Mouse (Mus musculus): ENCODE measurements around the gene Thada. TPM values are rescaled to one million over a fixed set of nuclear protein-coding genes. Genes with fewer than 3 reads are reported as not detected.

Thada gene
- 10 to 100 TPM; 15.0 to 17.3 (median 15.6) TPM for total RNA-seq (2022)

DNA sequence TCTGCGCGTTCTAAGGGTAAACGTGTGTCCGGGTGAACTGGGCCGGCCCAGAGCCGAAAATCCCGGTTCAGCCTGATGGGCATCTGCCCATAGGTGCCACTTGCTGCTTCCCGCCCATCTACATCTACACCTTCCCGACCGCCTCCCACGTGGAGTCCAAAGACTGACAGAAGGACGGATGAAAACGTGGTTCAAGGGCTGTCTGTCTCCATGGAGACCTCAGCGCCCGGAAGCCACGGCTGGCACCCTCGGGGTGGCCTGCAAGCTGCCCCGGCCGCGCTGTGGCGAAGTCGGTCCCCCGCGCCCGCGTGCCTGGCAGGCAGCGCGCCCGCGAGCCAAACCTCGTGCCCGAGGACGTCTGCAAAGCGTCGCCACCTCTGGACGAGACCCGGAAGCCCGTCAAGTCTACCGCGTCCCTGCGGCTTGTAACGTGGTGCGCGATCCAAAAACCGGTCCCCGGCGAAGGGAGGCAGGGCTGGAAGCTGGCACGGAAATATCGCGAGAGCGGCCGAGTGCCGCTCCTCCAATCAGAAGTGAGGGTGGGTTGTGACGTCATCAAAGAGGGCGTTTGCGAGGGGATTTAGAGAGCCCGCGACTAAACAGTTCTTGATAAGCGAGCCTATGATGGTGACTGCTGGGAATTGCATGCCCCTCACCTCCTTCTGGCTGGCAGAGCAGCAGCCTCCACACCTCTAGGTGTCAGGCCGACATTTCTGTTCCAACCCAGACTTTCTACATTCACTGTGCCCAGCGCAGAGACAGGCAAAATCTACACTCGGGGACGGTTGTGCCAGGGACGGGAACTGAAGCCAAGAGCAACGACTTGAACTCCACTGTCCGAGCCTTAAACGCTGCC is at the start of gene Thada:
Gene Thada (minus strand): TSS at position 453 of the 856 bp plus-strand sequence.
- DNase-seq (ENCODE audit: low spot score in 2 of 2), result peak; percentile 95 to 98

DNA sequence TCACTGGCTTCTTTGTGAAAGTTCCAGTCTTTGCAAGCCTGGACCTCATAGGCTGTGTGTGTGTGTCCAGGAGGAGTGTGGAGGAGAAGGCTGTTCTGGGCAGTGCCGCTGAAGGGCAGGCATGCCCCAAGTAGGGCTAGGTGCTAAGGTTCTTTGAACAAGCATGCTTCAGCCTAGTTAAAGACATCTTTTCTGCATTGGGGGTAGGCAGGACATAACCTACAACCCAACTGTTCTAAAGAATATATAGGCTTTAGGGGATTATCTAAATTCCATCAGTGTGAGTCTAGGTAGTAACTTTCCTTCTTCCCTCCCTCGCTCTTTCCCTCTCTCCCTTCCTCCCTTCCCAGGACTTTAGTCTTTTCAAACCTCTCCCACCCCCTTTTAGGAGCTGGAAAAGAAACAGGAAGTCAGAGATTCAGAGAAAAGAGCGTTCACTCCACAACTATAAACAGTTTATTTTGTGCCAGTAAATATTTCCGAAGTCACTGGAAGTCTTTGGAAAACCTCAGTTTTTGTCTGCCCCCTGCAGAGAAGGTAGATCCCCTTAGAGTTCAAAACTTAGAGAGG is 46.6 kb upstream of the Thada start:
- DNase-seq (ENCODE audit: low spot score in 2 of 2), result no peak

DNA sequence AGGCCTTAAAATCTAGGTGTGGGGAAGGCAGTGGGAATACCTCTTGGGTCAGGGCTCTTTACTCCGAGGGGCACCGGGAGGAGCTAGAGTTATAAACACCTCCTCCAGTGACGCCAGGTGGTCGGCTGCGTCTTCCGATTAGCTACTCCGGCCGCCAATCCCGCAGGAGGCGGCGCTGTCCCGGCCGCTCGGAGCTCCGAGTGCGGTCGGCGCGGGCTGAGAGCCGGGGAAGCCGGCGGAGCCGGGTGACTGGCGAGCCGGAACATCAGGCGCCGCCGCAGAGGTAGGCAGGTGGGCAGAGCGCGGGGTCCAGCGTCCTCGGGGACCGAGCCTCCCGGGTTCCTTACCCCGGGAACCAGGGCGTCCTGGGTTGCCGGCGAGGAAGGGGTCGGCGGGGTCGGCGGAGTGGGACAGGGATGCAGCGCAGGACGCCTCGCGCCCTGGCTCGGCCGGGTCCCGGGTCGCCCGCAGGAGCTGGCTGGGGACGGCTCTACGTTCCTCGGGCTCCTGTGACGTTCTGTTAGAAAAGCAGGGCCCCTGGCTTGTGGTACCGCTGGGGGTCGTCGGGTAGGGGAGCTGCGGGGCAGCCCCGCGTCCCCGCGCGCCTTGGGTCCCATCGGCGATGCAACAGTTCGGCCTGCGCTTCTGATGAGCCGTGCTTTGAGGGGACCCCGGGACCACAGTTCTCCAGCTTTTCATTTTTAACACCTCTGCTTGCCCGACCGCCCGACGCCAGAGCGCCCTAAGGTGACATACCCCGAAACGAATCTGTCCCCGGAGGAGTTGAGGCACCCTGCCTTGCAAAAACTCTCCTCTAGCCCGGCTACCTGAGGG is 45.9 kb upstream of the Thada start, which contains the start of gene Plekhh2:
Gene Plekhh2 (plus strand): TSS at position 214 of the 834 bp plus-strand sequence.
- DNase-seq (ENCODE audit: low spot score in 2 of 2), result peak; percentile 69 to 73

DNA sequence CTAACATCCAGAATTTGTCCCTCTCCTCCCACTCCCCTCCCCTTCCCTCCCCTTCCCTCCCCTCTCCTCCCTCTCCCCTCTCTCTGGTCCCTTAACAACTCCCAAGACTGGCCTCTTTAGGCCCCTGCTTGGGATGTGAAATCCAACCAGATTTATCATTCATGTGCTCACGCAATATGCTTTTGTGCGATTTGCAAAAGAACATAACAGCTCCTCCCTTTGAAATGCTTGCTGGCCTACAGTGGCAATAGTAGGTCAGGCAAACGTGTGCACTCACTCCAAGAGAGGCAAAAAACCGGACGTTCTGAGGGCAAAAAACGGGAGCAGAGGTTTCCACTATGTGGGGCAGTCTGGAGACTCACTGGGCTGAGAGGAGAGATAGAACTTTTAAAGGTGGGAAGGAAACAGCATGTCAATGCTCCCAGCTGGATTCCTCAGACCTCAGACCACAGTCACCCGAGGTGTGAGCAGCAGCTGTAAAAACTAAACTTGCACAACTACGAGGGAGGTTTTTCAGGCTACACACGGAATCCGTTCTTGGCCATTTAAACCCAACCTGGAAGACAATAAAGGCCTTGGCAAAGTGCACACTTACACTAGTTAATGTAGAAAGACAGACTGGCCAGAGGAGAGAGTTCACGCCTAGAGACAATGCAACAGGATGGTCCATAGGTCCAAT is 45.1 kb upstream of the Thada start:
- no peak for DNase-seq (ENCODE audit: low spot score in 2 of 2)

DNA sequence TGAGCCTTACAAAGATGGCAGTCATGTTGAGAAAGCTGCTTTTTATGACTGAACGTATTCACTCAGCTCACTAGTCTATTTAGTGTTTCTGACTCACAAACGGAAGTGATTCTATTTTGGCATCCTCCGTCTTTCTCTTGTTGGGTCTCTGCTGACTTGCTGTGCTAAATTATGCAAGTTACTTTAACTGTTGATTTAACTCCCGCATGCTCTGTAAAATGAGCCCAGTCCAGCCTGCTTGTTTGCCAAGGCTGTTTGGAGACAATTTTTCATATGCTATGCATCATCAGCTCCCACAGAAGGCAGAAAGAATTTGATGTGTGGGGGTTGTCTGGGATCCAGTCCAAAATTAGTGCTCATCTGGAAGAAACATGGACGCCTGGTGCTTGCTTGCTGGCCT is 44.4 kb upstream of the Thada start:
- DNase-seq (ENCODE audit: low spot score in 2 of 2), result peak in 1 of 2 experiments; percentile 82

DNA sequence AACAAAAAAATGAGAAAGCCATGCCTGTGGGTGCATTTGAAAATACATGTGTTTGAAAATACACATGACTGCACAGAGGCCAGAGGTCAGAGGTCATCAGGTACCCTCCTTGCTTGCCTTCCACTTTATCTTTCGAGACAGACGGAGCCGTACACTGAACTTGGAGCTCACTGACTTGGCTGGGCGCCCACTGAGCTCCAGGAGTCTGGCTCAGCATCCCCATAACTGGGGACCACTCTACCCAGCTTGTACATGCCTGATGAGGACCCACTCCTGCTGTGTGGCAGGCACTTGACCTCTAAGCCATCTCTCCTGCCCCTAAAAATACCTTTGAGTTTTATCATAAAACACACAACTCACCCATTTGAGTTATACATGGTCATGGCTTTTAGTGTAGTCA is 43.2 kb upstream of the Thada start:
- peak in 1 of 2 experiments; percentile 14 for DNase-seq (ENCODE audit: low spot score in 2 of 2)

DNA sequence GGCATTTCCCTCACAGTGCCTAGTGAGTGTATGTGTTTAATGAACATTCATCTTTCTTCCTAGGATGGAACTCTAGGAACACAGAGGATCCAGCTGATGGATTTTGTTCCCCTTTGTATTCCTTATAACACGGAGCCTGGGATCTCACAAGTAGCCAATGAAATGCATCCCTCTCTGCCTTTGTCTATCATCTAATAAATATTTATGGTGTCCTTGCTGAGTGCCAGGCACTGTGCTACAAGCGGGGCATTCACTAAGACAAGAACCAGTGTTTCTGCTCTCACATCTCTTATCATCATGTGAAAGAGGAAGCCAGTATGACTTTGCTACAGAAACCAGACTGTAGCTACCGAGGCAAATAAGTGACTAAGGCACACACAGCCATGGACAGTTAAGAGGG is 42.7 kb upstream of the Thada start:
- no peak for DNase-seq (ENCODE audit: low spot score in 2 of 2)

DNA sequence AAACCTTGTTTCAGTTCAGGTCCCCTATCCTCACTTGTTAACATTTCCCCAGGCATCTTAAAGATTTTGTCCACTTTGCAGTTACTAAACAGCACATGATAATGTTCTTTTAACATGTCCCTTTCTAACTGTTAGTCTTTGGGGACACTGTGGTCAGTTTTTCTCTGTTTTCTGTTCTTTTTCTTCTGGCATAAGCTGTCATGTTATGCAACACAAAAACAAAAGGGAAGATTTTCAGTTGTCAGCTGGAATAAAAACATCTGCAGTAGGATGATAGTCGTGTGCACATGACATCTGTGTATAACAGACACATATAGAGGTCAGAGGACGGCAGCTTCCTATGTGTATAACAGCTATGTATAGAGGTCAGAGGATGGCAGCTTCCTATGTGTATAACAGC is 39.9 kb upstream of the Thada start:
- no peak for DNase-seq (ENCODE audit: low spot score in 2 of 2)

DNA sequence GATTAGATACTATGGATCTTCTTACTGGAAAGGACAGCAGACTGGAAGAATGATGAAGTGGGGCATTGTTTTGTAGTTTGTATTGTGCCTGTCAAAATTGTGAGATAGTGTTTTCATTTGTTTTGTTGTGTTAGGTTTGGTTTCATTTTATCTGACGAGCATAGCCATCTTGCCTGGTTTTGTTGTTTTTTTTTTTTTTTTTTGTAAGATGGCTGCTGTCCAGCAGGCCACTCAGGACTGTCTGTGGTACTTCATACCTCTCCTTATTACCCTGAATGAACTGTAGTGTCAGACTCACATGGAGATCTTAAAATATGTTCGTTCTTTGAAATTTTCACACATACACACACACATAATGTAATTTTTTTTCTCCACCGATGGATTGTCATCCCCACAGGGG is 36.3 kb upstream of the Thada start:
- no peak for DNase-seq (ENCODE audit: low spot score in 2 of 2)

DNA sequence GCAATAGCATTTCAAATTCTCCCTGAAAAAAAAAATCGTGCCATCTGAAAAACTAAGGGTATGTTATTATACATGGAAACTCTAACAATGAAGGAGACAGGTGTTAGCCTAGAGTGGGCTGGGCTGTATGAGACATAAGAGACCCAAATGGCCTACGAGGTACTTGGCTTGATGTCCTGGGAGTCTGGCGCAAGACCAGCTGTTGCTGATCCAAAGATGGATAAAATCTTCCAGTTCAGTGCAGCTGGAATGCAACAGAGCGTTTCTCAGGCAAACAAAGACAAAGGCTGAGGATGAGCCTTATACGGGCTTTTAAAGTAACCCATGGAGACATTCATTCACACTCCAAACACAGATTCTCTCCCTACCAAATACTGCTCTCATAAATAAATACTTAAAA is 32.6 kb upstream of the Thada start:
- DNase-seq (ENCODE audit: low spot score in 2 of 2), result no peak

DNA sequence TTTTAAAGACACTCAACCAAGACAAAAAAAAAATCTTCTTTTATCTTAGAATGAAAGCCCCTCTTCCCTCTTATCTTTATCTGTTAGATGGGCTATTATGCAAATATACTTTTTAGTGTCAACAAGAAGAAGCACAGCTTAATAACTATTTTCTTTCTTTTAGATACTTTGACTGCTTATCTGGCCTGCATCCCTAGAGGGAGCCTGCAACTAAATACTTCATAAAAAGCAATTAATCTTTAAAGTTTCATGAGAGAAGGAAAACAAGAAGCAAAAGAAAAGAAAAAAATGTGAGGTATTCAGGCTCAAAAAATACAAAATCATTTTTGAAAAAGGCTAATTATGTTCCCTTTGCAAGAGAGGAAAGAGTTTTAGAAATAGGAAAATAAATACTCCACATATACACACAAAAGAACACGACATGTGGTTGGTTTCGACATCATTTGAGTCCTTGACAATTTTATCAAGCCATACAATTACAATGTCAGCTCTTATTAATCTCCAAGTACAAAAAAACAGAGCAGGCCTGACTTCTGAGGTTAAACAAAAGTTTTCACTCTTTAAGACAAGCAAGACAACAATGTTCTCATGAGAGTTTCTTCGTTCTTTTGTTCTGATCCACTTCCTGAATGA is 32.1 kb upstream of the Thada start:
- no peak for DNase-seq (ENCODE audit: low spot score in 2 of 2)

DNA sequence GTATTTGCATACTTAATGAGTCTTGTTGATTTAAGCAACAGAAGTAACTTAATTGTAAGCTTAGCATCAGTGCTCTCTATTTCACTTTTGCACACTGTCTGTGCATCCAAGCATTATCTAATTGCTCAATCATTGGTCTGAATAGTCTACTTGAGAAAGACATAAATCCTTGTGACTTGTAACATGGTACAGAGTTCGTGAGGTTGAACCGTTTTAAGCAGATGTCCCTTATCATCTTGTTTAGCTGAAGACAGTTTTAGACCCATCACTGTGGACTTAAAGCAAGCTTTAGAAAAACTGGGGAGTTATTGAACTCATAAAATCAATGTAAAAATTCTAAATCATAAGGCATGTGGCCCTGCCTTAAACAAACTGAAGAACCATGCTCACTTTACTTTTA is 31.6 kb upstream of the Thada start:
- no peak for DNase-seq (ENCODE audit: low spot score in 2 of 2)

DNA sequence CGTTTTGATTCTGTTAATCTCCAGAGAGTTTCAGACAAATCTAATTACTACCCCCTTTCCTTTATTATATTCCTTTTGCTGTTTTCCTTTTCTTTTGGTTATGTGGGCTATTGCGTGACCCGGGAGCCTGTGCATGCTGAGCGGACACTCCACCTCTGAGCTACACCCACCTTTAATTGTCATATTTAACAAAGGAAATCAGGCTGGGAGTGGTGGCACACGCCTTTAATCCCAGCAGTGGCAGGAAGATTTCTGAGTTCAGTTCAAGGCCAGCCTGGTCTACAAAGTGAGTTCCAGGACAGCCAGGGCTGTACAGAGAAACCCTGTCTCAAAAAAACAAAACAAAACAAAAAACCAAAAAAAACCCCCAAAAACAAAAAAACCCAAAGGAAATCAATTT is 31.0 kb upstream of the Thada start:
- DNase-seq (ENCODE audit: low spot score in 2 of 2), result no peak

DNA sequence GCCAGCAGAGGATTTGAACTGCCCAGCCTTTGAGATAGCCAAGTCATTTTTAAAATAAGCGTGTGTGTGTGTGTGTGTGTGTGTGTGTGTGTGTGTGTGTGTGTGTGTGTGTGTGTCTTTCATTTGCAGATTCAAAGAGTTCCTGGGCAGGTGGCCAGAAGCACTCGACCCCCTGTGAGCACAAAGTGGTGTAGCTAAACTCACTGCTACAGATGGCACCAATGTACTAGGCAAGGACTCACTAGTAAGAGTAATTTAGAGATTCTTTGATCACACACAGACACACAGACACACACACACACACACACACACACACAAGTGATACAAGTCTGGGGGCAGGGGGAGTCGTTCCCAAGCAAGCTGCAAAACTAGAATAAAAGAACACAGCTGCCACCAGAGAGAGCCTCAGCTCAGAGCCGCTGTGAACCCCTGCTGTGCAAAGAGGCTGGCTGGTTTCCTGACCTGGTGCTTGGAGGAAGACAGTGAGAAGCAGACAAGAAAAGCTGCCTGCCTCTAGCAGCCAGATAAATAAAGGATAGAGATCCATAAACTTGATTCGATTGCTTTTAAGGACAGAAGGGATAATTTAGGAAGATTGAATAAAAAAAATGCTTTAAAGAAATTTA is 26.4 kb upstream of the Thada start:
- DNase-seq (ENCODE audit: low spot score in 2 of 2), result no peak

DNA sequence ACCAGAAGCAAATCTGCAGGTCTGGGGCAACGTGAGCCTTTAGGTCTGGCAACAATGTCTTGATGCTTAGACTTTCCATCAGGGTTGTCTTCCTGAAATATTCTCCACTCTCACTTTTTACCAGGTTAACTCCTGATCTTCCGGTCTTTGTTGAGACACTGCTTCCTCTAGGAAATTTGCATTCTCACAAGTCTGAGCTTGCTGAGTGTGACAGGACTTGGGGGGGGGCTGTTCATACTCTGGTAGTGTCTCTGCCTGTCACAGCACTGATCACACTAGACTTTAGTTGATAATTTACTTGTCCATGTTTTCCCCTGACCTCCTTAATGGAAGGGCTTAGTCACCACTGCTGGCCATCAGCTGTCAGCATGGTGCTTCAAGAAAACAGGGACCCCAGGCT is 21.4 kb upstream of the Thada start:
- no peak for DNase-seq (ENCODE audit: low spot score in 2 of 2)

DNA sequence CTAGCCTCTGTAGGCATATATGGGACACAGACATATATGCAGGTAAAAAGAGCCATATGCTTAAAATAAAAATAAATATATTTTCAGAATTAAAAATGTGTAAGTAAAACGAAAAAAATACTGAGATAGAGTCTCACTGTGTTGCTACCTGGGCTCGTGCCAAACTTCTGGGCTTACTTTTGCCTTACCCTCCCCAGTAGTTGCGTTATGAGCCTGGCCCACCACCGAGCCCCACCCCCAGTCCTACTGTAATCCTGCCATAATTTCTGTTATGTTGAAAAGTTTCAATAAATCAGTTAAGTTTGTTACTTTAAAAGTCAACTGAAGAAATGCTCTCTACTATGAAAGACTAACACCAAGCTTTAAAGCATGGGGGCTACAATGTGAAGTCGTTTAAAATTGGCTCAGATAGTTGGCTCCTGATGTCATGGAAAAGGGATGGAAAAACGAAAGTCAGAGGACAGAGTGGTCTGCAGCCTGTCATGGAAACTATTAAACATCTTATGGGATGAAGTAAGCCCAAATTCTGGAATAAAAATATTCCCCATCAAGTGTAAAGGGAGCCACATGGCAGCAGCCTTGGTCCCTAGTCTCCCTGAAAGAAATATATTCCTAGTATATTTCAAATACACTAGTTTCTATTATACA is 17.8 kb upstream of the Thada start:
- no peak for DNase-seq (ENCODE audit: low spot score in 2 of 2)

DNA sequence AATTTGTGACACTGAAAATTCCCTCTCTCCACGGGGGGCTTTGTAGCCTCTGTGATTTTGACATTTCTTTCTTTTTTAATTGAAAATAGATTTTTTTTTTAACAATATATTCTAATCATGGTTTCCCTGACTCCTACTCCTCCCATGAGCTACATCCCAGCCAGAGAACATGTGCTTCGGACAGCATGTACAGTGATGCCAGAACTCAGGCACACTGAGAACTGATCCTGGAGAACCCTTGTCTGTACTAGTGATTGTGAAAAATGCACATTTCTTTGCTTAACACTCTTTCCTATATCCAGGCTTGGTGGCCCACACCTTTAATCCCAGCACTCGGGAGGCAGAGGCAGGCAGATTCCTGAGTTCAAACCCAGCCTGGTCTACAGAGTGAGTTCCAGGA is 16.8 kb upstream of the Thada start:
- no peak for DNase-seq (ENCODE audit: low spot score in 2 of 2)

DNA sequence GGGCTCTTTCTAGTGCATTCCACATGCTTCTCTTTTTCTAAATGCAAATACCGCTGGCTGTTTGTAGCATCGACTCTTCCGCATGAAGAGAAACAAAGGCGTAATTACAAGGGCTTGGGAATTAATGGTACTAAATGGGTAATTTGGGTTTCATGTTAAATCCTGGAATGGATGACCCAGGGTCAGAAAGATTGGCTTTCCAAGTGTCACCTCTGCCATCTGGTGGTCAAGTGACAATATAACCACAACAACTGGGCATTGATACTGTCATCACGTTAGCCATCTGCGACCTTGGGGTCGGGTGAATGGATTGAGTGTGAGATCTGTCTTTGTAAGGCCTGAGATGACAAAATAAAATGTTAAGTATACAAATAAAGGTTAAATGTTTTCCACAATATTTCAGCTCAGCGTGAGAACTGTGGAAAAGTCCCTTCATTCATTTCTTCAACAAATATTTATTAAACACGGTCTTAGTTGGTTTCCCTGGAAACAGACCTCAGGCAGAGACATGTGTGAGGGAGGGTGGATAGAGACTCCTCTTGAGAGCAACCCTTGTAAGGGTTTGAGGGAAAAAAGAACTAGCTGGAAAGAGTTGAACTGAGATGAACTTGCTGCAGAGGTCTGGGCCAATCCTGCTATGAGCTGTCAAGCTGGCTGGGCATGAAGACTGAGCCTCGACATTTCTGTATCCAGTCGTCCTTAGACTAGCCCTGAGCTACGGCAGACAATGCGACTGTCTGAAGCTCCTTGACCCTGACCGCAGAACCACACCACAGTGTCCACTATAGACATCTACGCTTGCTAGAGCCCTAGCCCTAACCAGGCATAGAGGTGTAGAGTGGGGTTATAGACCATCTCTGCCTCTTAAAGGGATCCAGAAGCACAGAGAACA is 14.7 kb upstream of the Thada start:
- no peak for DNase-seq (ENCODE audit: low spot score in 2 of 2)

DNA sequence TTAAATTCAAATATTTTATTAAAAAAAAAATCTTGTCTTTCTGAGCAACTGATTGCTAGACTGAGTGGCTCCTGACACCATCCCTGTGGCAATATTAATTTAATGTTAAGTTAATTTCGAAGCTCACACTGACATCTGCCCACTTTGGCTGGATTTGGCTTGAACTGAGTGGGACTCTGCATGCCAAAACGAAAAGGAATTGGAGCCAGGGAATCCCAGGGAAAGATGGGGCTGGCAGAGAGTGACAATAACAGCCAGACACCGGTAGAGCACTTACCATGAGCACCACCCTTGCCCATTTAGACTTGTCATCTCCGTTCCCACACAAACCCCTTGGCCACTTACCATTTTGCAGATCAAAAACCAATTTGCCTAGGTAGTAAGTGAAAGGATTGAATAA is 12.3 kb upstream of the Thada start:
- DNase-seq (ENCODE audit: low spot score in 2 of 2), result no peak
